Mouse (Mus musculus) liver, adult 2 months (tissue): ENCODE data around the gene Chd3.
A peak's percentile ranks its signal among the peaks of the same experiment; 100 is the strongest.

ENCODE experiments used
- CTCF ChIP-seq: fragments of 200-500 bp; IDR thresholded peaks from 2 replicates; pipeline ENCODE4 v1.5.1; 2011; ENCODE audit warnings: low read depth, low read length, control low read depth
- POLR2A ChIP-seq: fragments of 200-500 bp; IDR thresholded peaks from 2 replicates; pipeline ENCODE4 v1.6.1; 2011; ENCODE audit warnings: low read length, control low read depth; ENCODE audit not compliant: insufficient read depth; ENCODE audit errors: extremely low read depth

- TF ChIP-seq CTCF, result no peak
- peak; percentile 44; the same call in 1 of the 2 replicates for TF ChIP-seq POLR2A
These were observed 26.6 kb upstream of the Chd3 start for GRCm38 (mm10) chr11:69395634-69396373.
